Mouse (Mus musculus): ENCODE data around the gene Olfr142. TPM values are rescaled to one million over a fixed set of nuclear protein-coding genes. Genes with fewer than 3 reads are reported as not detected.
"Not testable (repeated sequence)": the region's sequence is repeated elsewhere in the genome, so short reads cannot be mapped to it uniquely, and the experiment has no call there.

The Olfr142 gene
- not detected for total RNA-seq (2021)
- long read RNA-seq, experiment 1, result 0 reads
- long read RNA-seq, experiment 2, result 0 reads

DNA sequence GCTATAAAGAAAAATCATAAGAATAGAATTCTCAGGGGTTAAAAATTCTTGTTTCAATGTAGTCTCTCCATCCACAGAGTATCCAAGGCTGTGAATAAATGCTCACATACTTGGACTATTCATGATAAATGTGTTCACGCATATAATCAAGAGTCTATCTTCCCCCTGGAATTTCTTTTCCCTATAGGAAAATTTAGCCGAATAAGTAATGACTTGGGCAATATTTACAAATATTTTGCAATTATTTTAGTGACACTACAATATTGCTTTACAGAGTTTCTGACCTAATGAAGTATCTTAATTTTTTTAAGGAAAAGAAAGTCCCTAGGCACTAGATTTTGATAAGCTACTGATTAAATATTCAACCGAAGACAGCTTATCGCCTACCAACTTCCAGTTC, at the start of gene Olfr142:
Olfr142 (minus strand) TSS at position 101 of the 400 bp plus-strand sequence.
- DNase-seq, result no peak

DNA sequence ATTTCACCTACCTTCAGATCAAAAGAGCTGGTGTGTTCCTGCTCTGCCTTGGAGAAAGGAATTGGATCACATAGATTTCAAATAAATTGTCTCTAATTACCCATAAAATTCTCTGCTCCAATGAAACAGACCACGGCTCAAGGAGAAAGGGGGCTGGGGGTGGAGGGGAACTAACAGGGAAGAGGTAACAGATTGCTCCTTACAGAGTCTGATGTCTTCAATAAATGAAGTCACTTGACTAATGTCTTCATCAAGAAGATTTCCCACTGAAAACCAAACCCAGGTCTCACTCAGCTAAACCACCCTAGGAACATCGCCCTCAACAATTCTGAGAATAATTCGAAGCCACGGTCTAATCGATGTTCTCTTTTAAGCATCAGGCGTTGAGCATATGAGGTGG, 35.3 kb upstream of the Olfr142 start, which contains the start of gene Olfr1272:
Olfr1272 (minus strand) TSS at position 101 of the 400 bp plus-strand sequence.
- DNase-seq, result no peak

- no peak for DNase-seq
Observed at GRCm38 (mm10) chr2:90270932-90271331, 13.5 kb upstream of the Olfr142 start, which contains the start of gene Olfr1271. Gene Olfr1271 (minus strand): TSS chr2:90271032.

DNA sequence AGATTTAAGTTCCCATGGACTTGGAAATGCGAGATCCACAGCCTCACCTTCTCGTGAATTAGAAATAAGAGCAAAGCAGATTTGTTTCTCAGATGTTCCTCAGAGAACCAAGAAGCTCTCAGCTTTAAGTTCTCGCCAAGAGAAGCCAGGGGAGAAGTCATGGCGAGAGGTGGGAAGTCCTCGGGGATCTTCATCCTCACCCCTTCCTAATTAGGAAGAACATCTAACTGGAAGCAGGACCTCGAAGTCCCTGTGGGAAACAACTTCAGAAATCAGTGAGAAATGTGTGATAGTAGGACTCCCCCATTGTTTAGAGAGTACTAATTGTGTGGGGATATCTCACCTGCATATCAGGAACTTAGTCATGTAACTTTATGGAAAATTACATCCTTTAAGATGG, 33.0 kb downstream of the Olfr142 start, which contains the start of gene Olfr1506:
Olfr1506 (minus strand) TSS at position 101 of the 400 bp plus-strand sequence.
- not testable (repeated sequence) for DNase-seq

Other genes starting within 250 kb of the Olfr142 start
- gene Olfr1263, start 245.5 kb downstream of the Olfr142 start, total RNA-seq (2021), result not detected
- gene Olfr1264, start 232.0 kb downstream of the Olfr142 start, total RNA-seq (2021), result not detected
- not detected for gene Olfr1265, start 222.3 kb downstream of the Olfr142 start, total RNA-seq (2021)
- gene Olfr140, start 194.0 kb downstream of the Olfr142 start, total RNA-seq (2021), result not detected
- not detected for gene Olfr1269, start 136.2 kb downstream of the Olfr142 start, total RNA-seq (2021)
- not detected for gene Olfr32, start 115.3 kb downstream of the Olfr142 start, total RNA-seq (2021)
- not detected for gene Olfr1270, start 104.5 kb downstream of the Olfr142 start, total RNA-seq (2021)
- gene Olfr1506, start 33.1 kb downstream of the Olfr142 start, total RNA-seq (2021), result not detected
- not detected for gene Olfr1271, start 13.4 kb upstream of the Olfr142 start, total RNA-seq (2021)
- not detected for gene Olfr1272, start 35.2 kb upstream of the Olfr142 start, total RNA-seq (2021)
- gene Gm13769, start 64.6 kb upstream of the Olfr142 start, total RNA-seq (2021), result under 1 TPM in 1 of 2 experiments, not detected in 1; 0.10 TPM
- gene Olfr1274-ps, start 141.1 kb upstream of the Olfr142 start, total RNA-seq (2021), result not detected